Mouse (Mus musculus) spleen, postnatal 10 days (tissue): ENCODE measurements around the gene Gramd1a.
A peak's percentile ranks its signal among the peaks of the same experiment; 100 is the strongest.

Experiments used
- DNase-seq, 2 experiments: peaks; one replicate each; pipeline ENCODE4 v3.0.0; 2021 to 2022; ENCODE audit warnings: low spot score in 2 of 2

Gramd1a gene

GRCm38 (mm10) chr7:31096892-31097564, 58.7 kb downstream of the Gramd1a start:
- DNase-seq = no peak

- peak in 1 of 2 experiments; percentile 56 for DNase-seq
These were observed 60.8 kb downstream of the Gramd1a start for GRCm38 (mm10) chr7:31094774-31095501.

- DNase-seq = no peak
These were observed 66.0 kb downstream of the Gramd1a start for GRCm38 (mm10) chr7:31089721-31090120.

- no peak for DNase-seq
These were observed 67.5 kb downstream of the Gramd1a start for GRCm38 (mm10) chr7:31088206-31088605.

- no peak for DNase-seq
These were observed 68.4 kb downstream of the Gramd1a start for GRCm38 (mm10) chr7:31087262-31087661.

- DNase-seq = no peak
These were observed 69.4 kb downstream of the Gramd1a start for GRCm38 (mm10) chr7:31086175-31086755.

- DNase-seq = no peak
These were observed 70.5 kb downstream of the Gramd1a start for GRCm38 (mm10) chr7:31085171-31085570.

GRCm38 (mm10) chr7:31084140-31084539, 71.6 kb downstream of the Gramd1a start:
- DNase-seq = no peak

- no peak for DNase-seq
These were observed 72.7 kb downstream of the Gramd1a start for GRCm38 (mm10) chr7:31082831-31083588.

GRCm38 (mm10) chr7:31082106-31082505, 73.6 kb downstream of the Gramd1a start:
- DNase-seq = no peak

- DNase-seq = no peak
These were observed 74.6 kb downstream of the Gramd1a start for GRCm38 (mm10) chr7:31081106-31081505.

GRCm38 (mm10) chr7:31080611-31081010, 75.1 kb downstream of the Gramd1a start:
- DNase-seq = no peak
